Mouse (Mus musculus): ENCODE measurements at regions not wholly inside any gene's neighbourhood (a gene's known extent, or its start where the extent isn't known, plus 50 kb on each side); places are given as distances from the start of the nearest gene placed in this dataset.
A peak's percentile ranks its signal among the peaks of the same experiment; 100 is the strongest.

GRCm38 (mm10) chr10:121150668-121151067, 116.9 kb downstream of the Wif1 start:
- no peak for DNase-seq

DNA sequence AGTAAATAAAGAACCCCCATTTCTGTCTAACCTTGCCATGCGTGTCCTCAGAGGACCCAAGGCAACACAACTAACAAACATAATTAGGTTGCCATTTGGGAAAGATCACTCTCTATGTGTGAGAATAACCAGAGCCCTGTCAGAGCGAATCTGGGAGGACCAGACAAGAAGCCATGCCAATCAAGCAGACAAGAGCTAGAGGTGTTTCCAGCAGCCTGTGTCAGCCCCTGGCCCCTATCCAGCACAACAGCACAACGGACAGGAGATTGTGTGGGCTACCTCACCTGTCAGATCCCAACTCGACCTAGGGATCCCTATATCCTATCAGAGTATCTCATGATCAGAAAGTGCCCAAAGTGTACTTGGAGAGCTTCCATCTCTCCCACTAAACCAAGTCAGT, 119.9 kb downstream of the Wif1 start:
- DNase-seq, result no peak

- DNase-seq, result no peak
Observed at GRCm38 (mm10) chr10:121160499-121160898, 126.7 kb downstream of the Wif1 start.

GRCm38 (mm10) chr10:121161201-121161600, 127.4 kb downstream of the Wif1 start:
- DNase-seq, result no peak

DNA sequence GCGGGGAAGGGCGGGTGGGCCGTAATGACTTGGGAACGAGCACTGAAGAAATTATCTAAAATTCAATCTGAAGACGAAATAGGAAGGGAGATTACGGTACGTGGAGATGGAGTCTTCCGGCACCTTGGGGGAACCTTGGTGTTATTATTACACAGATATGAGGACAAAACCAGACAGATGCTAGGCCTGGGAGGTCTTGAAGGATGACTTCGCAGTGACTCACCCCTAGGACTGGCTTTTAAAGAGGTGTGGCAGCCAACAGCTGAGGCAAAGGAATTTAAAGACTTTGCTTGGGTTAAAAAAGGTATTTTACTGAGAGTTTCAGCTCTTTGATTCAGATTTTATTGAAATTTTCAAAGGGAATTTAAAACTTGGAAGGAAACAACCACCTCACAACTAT, 140.3 kb downstream of the Wif1 start:
- no peak for DNase-seq

- DNase-seq, result no peak
Observed at GRCm38 (mm10) chr10:121189139-121189538, 155.4 kb downstream of the Wif1 start.

GRCm38 (mm10) chr10:121199236-121199635, 151.8 kb downstream of the Tbc1d30 start:
- no peak for DNase-seq

DNA sequence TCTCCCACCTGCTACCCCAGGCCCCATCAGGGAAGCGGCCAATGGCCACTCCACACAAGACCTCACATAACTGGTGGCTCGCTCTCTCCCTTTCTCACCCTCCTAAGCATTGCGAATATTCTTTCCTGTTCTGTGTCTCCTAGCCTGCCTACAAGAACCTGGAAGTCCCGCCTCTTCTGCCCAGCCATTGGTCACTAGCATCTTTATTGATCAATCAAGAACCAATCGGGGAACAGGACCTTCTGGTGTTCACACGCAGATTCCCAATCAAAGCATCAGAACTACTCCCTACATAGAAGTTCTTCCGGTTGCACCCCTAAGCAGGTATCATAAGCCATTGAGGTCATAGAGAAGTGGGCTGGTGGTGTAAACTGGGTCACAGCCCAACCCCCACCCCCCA, 148.5 kb downstream of the Tbc1d30 start:
- DNase-seq, result no peak

DNA sequence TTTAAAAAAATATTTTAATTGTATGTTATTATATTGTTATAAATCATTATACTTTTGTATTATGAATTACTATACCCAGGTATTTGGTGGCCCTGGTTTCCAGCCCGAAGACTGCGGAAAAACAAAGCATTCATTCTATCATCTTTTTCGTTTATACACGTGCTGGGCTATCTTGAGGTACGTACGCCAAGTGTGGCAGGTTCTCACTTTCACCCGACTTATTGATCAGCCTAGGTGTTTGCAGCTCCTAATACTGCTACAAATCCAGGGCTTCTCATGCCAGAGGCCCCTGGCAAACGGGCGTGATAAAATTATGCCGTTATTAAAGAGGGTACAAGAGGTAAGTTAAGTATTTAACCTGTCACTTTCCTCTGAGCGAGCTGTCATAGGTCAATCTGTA, 145.5 kb downstream of the Tbc1d30 start:
- no peak for DNase-seq

GRCm38 (mm10) chr10:121206002-121206742, 144.9 kb downstream of the Tbc1d30 start:
- peak; percentile 68 for DNase-seq

DNA sequence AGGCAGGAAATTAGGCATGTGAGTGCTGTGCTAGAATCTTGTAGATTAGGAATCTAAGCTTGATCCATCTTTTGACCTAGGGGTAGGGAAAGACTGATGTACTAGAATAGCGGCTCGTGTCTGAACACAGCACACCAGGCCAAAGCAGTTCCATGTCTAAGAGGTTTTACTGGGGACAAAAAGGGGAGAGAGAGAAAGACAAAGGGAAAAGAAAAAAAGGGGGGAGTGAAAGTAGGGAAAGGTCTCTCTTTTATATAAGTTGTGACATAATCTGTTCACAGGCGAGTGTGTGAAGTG, 144.4 kb downstream of the Tbc1d30 start:
- no peak for DNase-seq
